Mouse (Mus musculus) CH12.LX (cell line): ENCODE measurements around the gene Cttnbp2. TPM values are rescaled to one million over a fixed set of nuclear protein-coding genes. Genes with fewer than 3 reads are reported as not detected.

Experiments used
- DNase-seq: peaks from one replicate; pipeline ENCODE4 v3.0.0-alpha.2; 2013; ENCODE audit errors: extremely low read depth
- H3K27ac ChIP-seq: 2 replicates; pipeline ENCODE4 v1.5.1; 2012; ENCODE audit warnings: low read depth, mild to moderate bottlenecking, control low read depth, moderate library complexity; ENCODE audit not compliant: insufficient read depth
- H3K27me3 ChIP-seq: replicated peaks from 2 replicates; pipeline ENCODE3; 2012; ENCODE audit warnings: inconsistent platforms
- H3K36me3 ChIP-seq, 2 experiments: replicated peaks in 1 of 2; 2 replicates each; pipeline versions ENCODE3 to v1.6.1; 2012; ENCODE audit warnings: inconsistent platforms in 1 of 2, low read length in 1 of 2, mild to moderate bottlenecking in 1 of 2, mixed read lengths in 1 of 2, moderate library complexity in 1 of 2; ENCODE audit not compliant: control insufficient read depth in 1 of 2, insufficient read depth in 1 of 2
- H3K4me1 ChIP-seq, 2 experiments: 2 replicates each; pipeline ENCODE4 v1.6.1; 2012; ENCODE audit warnings: inconsistent platforms in 1 of 2, moderate library complexity in 1 of 2; ENCODE audit not compliant: insufficient read depth in 2 of 2, control insufficient read depth in 1 of 2
- H3K4me2 ChIP-seq: 2 replicates; pipeline ENCODE4 v1.6.1; 2012; ENCODE audit warnings: low read depth, mild to moderate bottlenecking, control low read depth; ENCODE audit not compliant: poor library complexity, insufficient read depth, severe bottlenecking
- H3K4me3 ChIP-seq, 3 experiments: fragments of 150-350 bp in 1 of 3; sonication (generic) in 1 of 3; replicated peaks in 1 of 3; 2 replicates each; pipeline versions ENCODE3 to v1.5.1; 2011 to 2012; ENCODE audit warnings: low read depth in 2 of 3, low read length in 2 of 3, mild to moderate bottlenecking in 2 of 3, moderate library complexity in 2 of 3, control low read depth in 1 of 3, improper control_type of control experiment in 1 of 3, inconsistent platforms in 1 of 3, mixed read lengths in 1 of 3; ENCODE audit not compliant: poor library complexity in 1 of 3
- H3K79me2 ChIP-seq: replicated peaks from 2 replicates; pipeline ENCODE4 v1.6.1; 2012; ENCODE audit warnings: mild to moderate bottlenecking, moderate library complexity; ENCODE audit not compliant: control insufficient read depth, poor library complexity, insufficient read depth, severe bottlenecking; ENCODE audit errors: extremely low read depth
- H3K9ac ChIP-seq: 2 replicates; pipeline ENCODE4 v1.6.1; 2012; ENCODE audit warnings: low read depth, mild to moderate bottlenecking, control low read depth, moderate library complexity; ENCODE audit not compliant: insufficient read depth
- H3K9me3 ChIP-seq: replicated peaks from 2 replicates; pipeline ENCODE3; 2012; ENCODE audit warnings: low read length, inconsistent platforms, mixed read lengths
- BHLHE40 ChIP-seq: IDR thresholded peaks from 2 replicates; pipeline ENCODE4 v1.6.1; 2011; ENCODE audit warnings: mild to moderate bottlenecking, low read depth, low read length, improper control_type of control experiment
- CHD1 ChIP-seq: IDR thresholded peaks from 2 replicates; pipeline ENCODE4 v1.6.1; 2012; ENCODE audit warnings: low read depth, low read length, improper control_type of control experiment, inconsistent platforms
- CHD2 ChIP-seq: IDR thresholded peaks from 2 replicates; pipeline ENCODE4 v1.6.1; 2011; ENCODE audit warnings: low read length, improper control_type of control experiment
- CTCF ChIP-seq, 2 experiments: IDR thresholded peaks in 1 of 2; conservative IDR thresholded peaks in 1 of 2; 2 replicates each; pipeline ENCODE4 v1.5.1; 2011 to 2012; ENCODE audit warnings: low read depth in 2 of 2, low read length in 2 of 2, improper control_type of control experiment in 1 of 2, inconsistent platforms in 1 of 2, mild to moderate bottlenecking in 1 of 2, moderate library complexity in 1 of 2
- E2F4 ChIP-seq: IDR thresholded peaks from 2 replicates; pipeline ENCODE4 v1.6.1; 2011; ENCODE audit warnings: low read depth, low read length, improper control_type of control experiment; ENCODE audit not compliant: insufficient replicate concordance
- ELF1 ChIP-seq: IDR thresholded peaks from 2 replicates; pipeline ENCODE4 v1.6.1; 2014; ENCODE audit warnings: low read depth, mild to moderate bottlenecking, inconsistent platforms, low read length, improper control_type of control experiment
- ETS1 ChIP-seq: conservative IDR thresholded peaks from 2 replicates; pipeline ENCODE4 v1.6.1; 2012; ENCODE audit warnings: low read depth, mild to moderate bottlenecking, inconsistent platforms, low read length, improper control_type of control experiment, moderate library complexity
- HCFC1 ChIP-seq: IDR thresholded peaks from 2 replicates; pipeline ENCODE4 v1.6.1; 2012; ENCODE audit warnings: low read depth, mild to moderate bottlenecking, inconsistent platforms, low read length, improper control_type of control experiment
- IRF4 ChIP-seq: IDR thresholded peaks from 2 replicates; pipeline ENCODE4 v1.6.1; 2014; ENCODE audit warnings: low read depth, mild to moderate bottlenecking, inconsistent platforms, low read length, improper control_type of control experiment
- JUN ChIP-seq: IDR thresholded peaks from 2 replicates; pipeline ENCODE4 v1.6.1; 2011; ENCODE audit warnings: low read depth, mild to moderate bottlenecking, low read length, improper control_type of control experiment, moderate library complexity; ENCODE audit not compliant: insufficient read depth
- JUND ChIP-seq: conservative IDR thresholded peaks from 2 replicates; pipeline ENCODE4 v1.6.1; 2011; ENCODE audit warnings: low read depth, low read length, improper control_type of control experiment
- KAT2A ChIP-seq: IDR thresholded peaks from 2 replicates; pipeline ENCODE4 v1.6.1; 2012; ENCODE audit warnings: low read length, improper control_type of control experiment, inconsistent platforms; ENCODE audit not compliant: insufficient replicate concordance
- MAFK ChIP-seq: IDR thresholded peaks from 2 replicates; pipeline ENCODE4 v1.6.1; 2011; ENCODE audit warnings: low read length, improper control_type of control experiment; ENCODE audit not compliant: insufficient replicate concordance
- MAX ChIP-seq: IDR thresholded peaks from 2 replicates; pipeline ENCODE4 v1.6.1; 2011; ENCODE audit warnings: low read length, improper control_type of control experiment
- MEF2A ChIP-seq: IDR thresholded peaks from 2 replicates; pipeline ENCODE4 v1.6.1; 2014; ENCODE audit warnings: low read depth, mild to moderate bottlenecking, inconsistent platforms, low read length, improper control_type of control experiment, borderline replicate concordance
- MXI1 ChIP-seq: IDR thresholded peaks from 2 replicates; pipeline ENCODE4 v1.6.1; 2011; ENCODE audit warnings: mild to moderate bottlenecking, low read depth, low read length, improper control_type of control experiment
- NRF1 ChIP-seq: IDR thresholded peaks from 2 replicates; pipeline ENCODE4 v1.6.1; 2014; ENCODE audit warnings: low read depth, mild to moderate bottlenecking, inconsistent platforms, low read length, improper control_type of control experiment, moderate library complexity
- PAX5 ChIP-seq: IDR thresholded peaks from 2 replicates; pipeline ENCODE4 v1.6.1; 2012; ENCODE audit warnings: low read length, inconsistent platforms, mixed read lengths
- POLR2A ChIP-seq: IDR thresholded peaks from 2 replicates; pipeline ENCODE4 v1.6.1; 2011; ENCODE audit warnings: low read depth, mild to moderate bottlenecking, improper control_type of control experiment, low read length
- POLR2AphosphoS2 ChIP-seq: IDR thresholded peaks from 2 replicates; pipeline ENCODE4 v1.6.1; 2011; ENCODE audit warnings: low read depth, low read length, improper control_type of control experiment
- RCOR1 ChIP-seq: conservative IDR thresholded peaks from 2 replicates; pipeline ENCODE4 v1.6.1; 2012; ENCODE audit warnings: low read depth, mild to moderate bottlenecking, inconsistent platforms, low read length, improper control_type of control experiment
- SIN3A ChIP-seq: IDR thresholded peaks from 2 replicates; pipeline ENCODE4 v1.6.1; 2012; ENCODE audit warnings: low read length, improper control_type of control experiment, inconsistent platforms
- TBP ChIP-seq: conservative IDR thresholded peaks from 2 replicates; pipeline ENCODE4 v1.6.1; 2011; ENCODE audit warnings: low read depth, low read length, improper control_type of control experiment
- USF1 ChIP-seq: IDR thresholded peaks from 2 replicates; pipeline ENCODE4 v1.6.1; 2014; ENCODE audit warnings: low read depth, mild to moderate bottlenecking, inconsistent platforms, low read length, improper control_type of control experiment
- USF2 ChIP-seq: conservative IDR thresholded peaks from 2 replicates; pipeline ENCODE4 v1.6.1; 2011; ENCODE audit warnings: low read depth, low read length, improper control_type of control experiment
- ZKSCAN1 ChIP-seq: IDR thresholded peaks from 2 replicates; pipeline ENCODE4 v1.6.1; 2012; ENCODE audit warnings: low read depth, inconsistent platforms, low read length, improper control_type of control experiment, borderline replicate concordance
- ZMIZ1 ChIP-seq: IDR thresholded peaks from 2 replicates; pipeline ENCODE4 v1.6.1; 2012; ENCODE audit warnings: low read depth, mild to moderate bottlenecking, inconsistent platforms, low read length, improper control_type of control experiment
- ZNF384 ChIP-seq: IDR thresholded peaks from 2 replicates; pipeline ENCODE4 v1.6.1; 2012; ENCODE audit warnings: low read depth, low read length, improper control_type of control experiment, inconsistent platforms
- dilution Hi-C: fragments of 300-500 bp; cut with MboI; formaldehyde crosslinking; loops from 2 replicates; pipeline ENCODE4 v1.14.3; 2020; ENCODE audit warnings: low sequenced_read_pairs; ENCODE audit not compliant: extremely low pct_unique_long_range_greater_than_20kb, extremely low pct_ligation_motif_present
- in situ Hi-C: fragments of 300-500 bp; cut with MboI; formaldehyde crosslinking; loops from 3 replicates; pipeline ENCODE4 v1.14.3; 2019; ENCODE audit warnings: low sequenced_read_pairs, low pct_ligation_motif_present, low pct_unique_long_range_greater_than_20kb, mixed read lengths
- polyA plus RNA-seq: library from polyadenylated mRNA; unstranded; fragments of >175 nt; gene quantifications from 2 replicates; pipeline ENCODE4 v1.2.1, GENCODE M21; 2012; ENCODE audit warnings: low read depth; ENCODE audit not compliant: insufficient read length
- total RNA-seq, 2 experiments: library from RNA; depleted of rRNA; stranded (reverse); fragments of 300-350 nt in 1 of 2; fragments of >200 nt in 1 of 2; gene quantifications; 2 replicates each; pipeline ENCODE4 v1.2.3; 2012 to 2014

The Cttnbp2 gene
- total RNA-seq (2012; rRNA removed) (1.3 and 1.7 TPM in 2 replicates), total RNA-seq (2014; rRNA removed) (1.5 and 1.6 TPM in 2 replicates), polyA plus RNA-seq (0.70 and 1.1 TPM in 2 replicates)

DNA sequence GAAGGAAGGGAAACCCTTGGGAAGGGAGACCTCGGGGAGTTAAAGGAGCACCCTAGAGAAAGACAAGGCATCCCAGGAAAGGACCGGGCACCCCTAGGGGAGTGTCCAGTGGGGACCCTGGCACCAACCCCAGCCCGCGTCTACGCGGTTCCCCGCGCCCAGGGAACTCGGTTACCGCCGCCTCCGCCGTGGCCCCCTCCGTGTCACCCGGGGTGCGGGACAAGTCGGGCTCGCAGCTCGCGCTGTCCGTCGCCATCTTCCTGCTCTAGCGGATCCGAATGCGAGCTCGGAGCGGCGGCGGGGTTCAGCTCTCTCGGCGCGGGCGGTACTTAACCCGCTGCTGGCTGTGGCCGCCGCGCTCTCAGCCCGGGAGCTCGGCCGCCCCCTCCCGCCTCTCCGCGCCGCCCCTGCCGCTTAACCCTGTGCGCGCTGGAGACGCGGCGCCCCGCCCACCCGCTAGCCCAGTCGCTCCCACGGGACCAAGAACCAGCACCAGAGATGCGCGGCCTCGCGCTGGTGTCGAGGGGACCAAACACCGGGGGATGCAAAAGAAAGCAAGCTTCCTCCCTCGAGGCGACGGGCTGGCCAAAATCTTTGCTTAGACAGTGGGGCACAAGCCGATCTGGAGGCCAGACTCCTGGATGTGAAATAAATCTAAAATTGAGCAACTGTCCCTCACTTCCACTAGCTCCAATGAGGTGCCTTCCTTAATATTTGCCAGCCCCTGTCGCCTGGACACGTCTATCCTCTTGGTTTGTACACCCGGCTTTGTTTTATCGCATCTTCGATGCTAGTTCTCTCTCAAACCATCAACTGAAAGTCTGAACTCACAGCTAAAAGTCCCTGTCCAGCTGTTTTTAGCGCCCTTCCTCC, at the start of gene Cttnbp2:
TSS of gene Cttnbp2 (minus strand) at position 364 of the 873 bp plus-strand sequence.
- Histone ChIP-seq H3K9ac (no peak within 1 kb of the TSS), H3K79me2 (no peaks in the 10 kb centered on the region), H3K4me1 (peaks cover 0 to 3% of the 10 kb centered on the region in 2 experiments; a peak in 2 of 4 replicates), H3K4me2 (no peak within 1 kb of the TSS), H3K27ac (no peak within 1 kb of the TSS), H3K4me3 (no peak within 1 kb of the TSS), H3K27me3 (no peaks in the 10 kb centered on the region), H3K36me3 (no peaks in the 10 kb centered on the region), H3K9me3 (peaks cover 10% of the 10 kb centered on the region)
- DNase-seq, result no peak
- dilution Hi-C loops (no loop called here), in situ Hi-C loops (no loop called here)
- no peak for TF ChIP-seq MEF2A
- no peak for TF ChIP-seq USF1
- no peak for TF ChIP-seq IRF4
- TF ChIP-seq ZKSCAN1, result no peak
- no peak for TF ChIP-seq USF2
- no peak for TF ChIP-seq MXI1
- TF ChIP-seq MAX, result no peak
- no peak for TF ChIP-seq ELF1
- no peak for TF ChIP-seq ETS1
- no peak for TF ChIP-seq ZMIZ1
- no peak for TF ChIP-seq MAFK
- no peak for TF ChIP-seq CHD1
- TF ChIP-seq KAT2A, result no peak
- TF ChIP-seq POLR2A, result no peak
- TF ChIP-seq HCFC1, result no peak
- TF ChIP-seq JUND, result no peak
- TF ChIP-seq BHLHE40, result no peak
- TF ChIP-seq RCOR1, result no peak
- TF ChIP-seq NRF1, result no peak
- no peak for TF ChIP-seq TBP

- H3K27me3 ChIP-seq, result no peaks in the 10 kb centered on the region
- no peak overlapping the region for H3K4me2 ChIP-seq
- dilution Hi-C loops (no loop called here), in situ Hi-C loops (no loop called here)
- no peak overlapping the region for H3K4me3 ChIP-seq
- H3K4me1 ChIP-seq, result peaks cover 3 to 11% of the 10 kb centered on the region in 2 experiments; a peak in 3 of 4 replicates
- H3K9me3 ChIP-seq, result no peaks in the 10 kb centered on the region
- H3K9ac ChIP-seq, result no peak overlapping the region
- H3K36me3 ChIP-seq, result no peaks in the 10 kb centered on the region
- no peak for DNase-seq
- TF ChIP-seq SIN3A (no peak), PAX5 (no peak), KAT2A (no peak), ZMIZ1 (no peak), BHLHE40 (no peak), POLR2AphosphoS2 (no peak), MXI1 (no peak), ZKSCAN1 (no peak), USF2 (no peak), JUN (no peak), NRF1 (no peak), CTCF (conservative IDR thresholded peaks at IDR 0.05 in 1 of 2, IDR thresholded peaks at IDR 0.05 in 1 of 2; ENCODE audit: low read depth in 2 of 2, low read length in 2 of 2) (no peak), E2F4 (no peak), ZNF384 (no peak), CHD2 (no peak), CHD1 (no peak), ETS1 (no peak)
- TF ChIP-seq, all 38 proteins: peak for 0
- H3K27ac ChIP-seq, result no peak overlapping the region
- no peaks in the 10 kb centered on the region for H3K79me2 ChIP-seq
These were observed 44.4 kb upstream of the Cttnbp2 start for GRCm38 (mm10) chr6:18559019-18559418.
